Mouse (Mus musculus): ENCODE results near the gene Hoxc9.

The Hoxc9 gene

DNA sequence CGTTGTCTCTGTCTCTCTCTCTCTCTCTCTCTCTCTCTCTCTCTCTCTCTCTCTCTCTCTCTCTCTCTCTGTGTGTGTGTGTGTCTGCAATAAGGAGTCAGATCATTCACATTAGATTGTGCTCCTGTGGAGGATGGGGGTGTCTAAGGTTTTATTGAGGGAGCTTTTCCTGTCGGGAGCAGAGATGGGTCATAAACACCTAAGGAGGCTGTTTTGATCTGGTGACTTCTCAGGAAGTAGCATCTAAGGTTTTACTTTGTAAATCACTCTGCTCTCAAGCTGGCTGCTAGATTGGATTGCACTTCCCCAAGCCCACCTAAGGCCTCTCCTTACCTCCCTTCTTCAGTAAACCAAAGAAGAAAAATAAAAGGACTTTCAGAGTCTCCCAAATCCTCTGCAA is 47.9 kb downstream of the Hoxc9 start:
- DNase-seq (ENCODE audit: low spot score): no peak

- DNase-seq (ENCODE audit: low spot score): no peak
Measured at GRCm38 (mm10) chr15:103027266-103028235, 51.3 kb downstream of the Hoxc9 start.

DNA sequence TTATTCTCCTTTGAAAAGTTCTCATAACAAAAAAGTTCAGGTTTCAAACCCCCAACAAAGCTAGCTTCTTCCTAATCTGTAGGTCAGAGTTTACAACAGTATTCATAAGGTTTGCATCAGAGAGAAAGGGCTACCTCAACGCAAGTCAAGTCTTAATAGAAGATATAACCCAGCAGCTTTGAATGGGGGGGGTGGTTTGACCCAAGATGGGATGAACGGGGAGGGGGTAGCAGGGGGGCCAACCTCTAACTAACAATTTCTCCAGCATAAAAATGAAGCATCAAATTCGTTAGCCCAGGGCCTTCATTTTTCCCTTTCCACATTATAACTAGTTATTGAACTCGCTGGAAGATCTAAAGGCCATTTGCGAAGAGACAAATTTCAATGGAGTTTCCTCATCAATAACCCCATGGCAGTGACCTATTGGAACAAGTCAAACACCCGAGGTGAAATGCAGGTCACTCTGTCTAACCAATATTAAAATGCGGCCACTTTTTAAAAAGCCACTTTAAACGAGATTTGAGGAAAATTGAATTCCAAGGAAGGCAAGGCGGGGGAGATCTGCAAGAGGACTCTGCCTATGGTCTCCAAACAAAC is 52.8 kb downstream of the Hoxc9 start:
- DNase-seq (ENCODE audit: low spot score): no peak

DNA sequence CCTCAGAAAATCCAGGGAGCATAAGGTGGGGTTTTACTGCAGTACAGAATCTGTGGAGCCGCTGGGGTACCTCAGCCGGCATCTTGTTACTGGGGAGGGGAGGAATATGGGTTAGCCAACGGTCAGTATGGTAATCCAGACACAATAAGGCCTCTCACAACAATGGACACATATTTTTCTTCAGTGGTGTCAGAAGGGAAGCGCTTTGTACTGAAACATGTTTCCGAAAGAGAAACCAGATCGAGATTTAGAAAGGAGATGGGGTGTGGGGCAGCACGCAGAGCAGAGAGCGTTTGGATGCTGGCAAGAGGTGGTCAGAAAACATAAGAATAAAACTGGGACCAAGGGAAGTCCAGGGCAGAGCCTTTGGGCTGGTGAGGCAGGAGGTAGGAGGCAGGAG is 53.9 kb downstream of the Hoxc9 start:
- DNase-seq (ENCODE audit: low spot score): no peak

- no peak for DNase-seq (ENCODE audit: low spot score)
Measured at GRCm38 (mm10) chr15:103032167-103032566, 55.9 kb downstream of the Hoxc9 start.

GRCm38 (mm10) chr15:103032646-103033575 is 56.7 kb downstream of the Hoxc9 start:
- no peak for DNase-seq (ENCODE audit: low spot score)

- DNase-seq (ENCODE audit: low spot score): peak; percentile 54
Measured at GRCm38 (mm10) chr15:103034043-103034806, 58.0 kb downstream of the Hoxc9 start.

All from ovary, postnatal 36 days (tissue).